10 mouse cellular contexts compared by ENCODE assay signal in the genomic region with DNA sequence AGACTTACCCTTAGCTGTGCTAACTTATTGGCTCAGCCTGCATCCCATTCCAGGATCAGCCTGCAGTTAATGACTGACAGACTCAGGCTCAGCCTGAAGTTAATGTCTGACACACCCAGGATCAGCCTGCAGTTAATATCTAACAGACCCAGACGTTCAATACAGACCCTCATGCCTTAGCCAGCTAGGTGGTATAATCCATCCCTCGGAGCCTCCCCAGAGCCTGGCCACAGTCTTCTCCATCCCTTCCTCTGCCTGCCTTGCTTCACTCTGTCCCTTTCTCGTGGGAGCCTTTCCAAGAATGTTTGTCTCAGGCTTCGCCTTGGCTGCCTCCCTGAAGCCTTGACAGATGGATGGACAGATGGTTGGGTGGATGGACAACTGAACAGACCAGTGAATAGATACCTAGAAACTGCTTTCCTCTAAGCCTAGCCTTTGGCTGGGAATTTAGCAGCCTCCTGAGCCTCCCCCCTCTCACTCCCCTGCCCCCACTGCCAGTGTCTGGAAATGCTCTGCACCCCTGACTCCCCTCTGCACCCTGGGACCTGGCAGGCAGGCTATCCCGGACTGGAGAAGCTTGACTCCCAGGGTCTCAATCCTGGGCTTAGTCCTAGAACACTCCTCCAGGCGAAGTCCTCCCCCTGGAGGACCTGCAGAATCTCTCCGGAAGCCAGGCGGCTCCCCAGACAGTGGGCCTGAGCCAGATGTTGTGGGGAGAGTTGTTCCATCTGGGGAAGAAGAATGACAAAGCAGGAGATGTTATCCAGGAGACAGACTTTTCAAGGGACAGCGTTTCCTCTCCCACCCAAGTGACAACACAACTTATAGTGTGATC. TPM values are rescaled to one million over a fixed set of nuclear protein-coding genes. Genes with fewer than 3 reads are reported as not detected.
A peak's percentile ranks its signal among the peaks of the same experiment; 100 is the strongest.
DNase-seq lines count a peak whose midpoint lies in the region; ATAC-seq and TF ChIP-seq lines count a peak whose summit lies in the region.
"Had no signal": no experiment of that assay in that cellular context is flagged by ENCODE, and none has a peak within 500 bp of the region (broad histone marks: within the 10 kb centered on the region; RNA-seq: fewer than 3 reads in every experiment).

No protein-coding gene starts in this region.

- ATAC-seq in embryonic facial prominence, embryonic 11.5 days (replicated peaks; ENCODE audit: insufficient number of reproducible peaks, low FRiP score, low TSS enrichment, low read depth) = no peak

- WGBS in embryonic facial prominence, embryonic 11.5 days = 55% methylated on average over 9 of the region's 9 CpGs
- 63% methylated on average over 9 of the region's 9 CpGs for WGBS in embryonic facial prominence, embryonic 10.5 days

- 0 out of 2 replicates have a peak, but pooled peaks cover 3% of the 10 kb centered on the region for H3K4me1 ChIP-seq in embryonic facial prominence, embryonic 11.5 days (ENCODE audit: control insufficient read depth, insufficient read depth, low read length)
- peaks cover 23% of the 10 kb centered on the region for H3K4me1 ChIP-seq in embryonic facial prominence, embryonic 10.5 days

- no peaks in the 10 kb centered on the region for H3K9me3 ChIP-seq in embryonic facial prominence, embryonic 11.5 days (replicated peaks; ENCODE audit: control insufficient read depth, low read length)
- H3K9me3 ChIP-seq in embryonic facial prominence, embryonic 10.5 days = no peaks in the 10 kb centered on the region
- H3K9me3 ChIP-seq: midbrain, embryonic 12.5 days had no signal

- no peak for TF ChIP-seq CTCF in left cerebral cortex, adult 2 months (IDR thresholded peaks at IDR 0.05)

- H3K4me2 ChIP-seq in embryonic facial prominence, embryonic 11.5 days (ENCODE audit: low read depth, low read length) = no peak overlapping the region
- H3K4me2 ChIP-seq: midbrain, embryonic 12.5 days had no signal

- peak overlapping the region; percentile 8; the same call in 1 of the 2 replicates for H3K9ac ChIP-seq in embryonic facial prominence, embryonic 11.5 days (replicated peaks; ENCODE audit: low read length)
- H3K9ac ChIP-seq: midbrain, embryonic 12.5 days had no signal

- no peak overlapping the region for H3K4me3 ChIP-seq in embryonic facial prominence, embryonic 11.5 days (ENCODE audit: low read depth, low read length)
- H3K4me3 ChIP-seq in embryonic facial prominence, embryonic 10.5 days = no peak overlapping the region
- H3K4me3 ChIP-seq in left cerebral cortex, adult 2 months = no peak overlapping the region
- H3K4me3 ChIP-seq: midbrain, embryonic 12.5 days had no signal

- intact Hi-C loops in left cerebral cortex, postnatal 14 days (cut with DNase I) = loop anchor here (5.0 kb wide), 1 partner anchor 127 kb away; no protein-coding TSS in a partner anchor
- intact Hi-C loops in left cerebral cortex, adult 2 months (cut with DNase I) = no loop called here

- H3K27ac ChIP-seq in embryonic facial prominence, embryonic 11.5 days (replicated peaks; ENCODE audit: low read depth, low read length) = no peak overlapping the region
- no peak overlapping the region for H3K27ac ChIP-seq in embryonic facial prominence, embryonic 10.5 days (replicated peaks)
- H3K27ac ChIP-seq in left cerebral cortex, adult 2 months = no peak overlapping the region
- H3K27ac ChIP-seq: midbrain, embryonic 12.5 days had no signal

- no peak for DNase-seq in embryonic facial prominence, embryonic 11.5 days (ENCODE audit: low spot score)
- no peak for DNase-seq in embryonic facial prominence, embryonic 10.5 days (ENCODE audit: low spot score)
- DNase-seq in testis, postnatal 14 days (ENCODE audit: low spot score) = peak; percentile 47
- DNase-seq in testis, postnatal 10 days (ENCODE audit: low spot score) = no peak
- peak; percentile 80 for DNase-seq in kidney, adult 11 months
- no peak for DNase-seq in Muller cell, postnatal 12 days (ENCODE audit: inconsistent ontology term)
- no peak for DNase-seq in left cerebral cortex, postnatal 14 days (ENCODE audit: low spot score in 2 of 2)
- DNase-seq in left cerebral cortex, adult 2 months (ENCODE audit: extremely low spot score in 1 of 2, low spot score in 2 of 2) = no peak

- no peaks in the 10 kb centered on the region for H3K36me3 ChIP-seq in embryonic facial prominence, embryonic 11.5 days (replicated peaks; ENCODE audit: control insufficient read depth, insufficient read depth, low read depth, low read length)
- H3K36me3 ChIP-seq in embryonic facial prominence, embryonic 10.5 days (replicated peaks) = 0 out of 2 replicates have a peak, but pooled peaks cover 3% of the 10 kb centered on the region
- H3K36me3 ChIP-seq: midbrain, embryonic 12.5 days had no signal

- H3K27me3 ChIP-seq in embryonic facial prominence, embryonic 11.5 days (ENCODE audit: control insufficient read depth, insufficient read depth, low read length) = no peaks in the 10 kb centered on the region
- no peaks in the 10 kb centered on the region for H3K27me3 ChIP-seq in embryonic facial prominence, embryonic 10.5 days (replicated peaks; ENCODE audit: low read depth, poor library complexity, severe bottlenecking)

RNA-seq across cellular contexts. Expression of gene D630003M21Rik, which starts 13.5 kb away (rescaled TPM):
- polyA plus RNA-seq in embryonic facial prominence, embryonic 11.5 days (2014; fragmentation: Nextera tagmentation; extraction: Ambion mirVana) = 1.00 and 1.4 TPM in 2 replicates
- polyA plus RNA-seq in embryonic facial prominence, embryonic 10.5 days (2016; fragmentation: Nextera tagmentation; extraction: Ambion mirVana) = 3.1 TPM in 2 replicates
- 1 to 10 TPM; 3.8 to 4.8 TPM for total RNA-seq in left cerebral cortex, postnatal 14 days (2021)
- total RNA-seq in left cerebral cortex, adult 2 months (2021) = 1 to 10 TPM; 3.5 to 3.7 TPM

RNA-seq across cellular contexts. Expression of gene Bpi, which starts 42.4 kb away (rescaled TPM):
- polyA plus RNA-seq in embryonic facial prominence, embryonic 11.5 days (2014; fragmentation: Nextera tagmentation; extraction: Ambion mirVana) = not detected in 2 replicates
- not detected in 2 replicates for polyA plus RNA-seq in embryonic facial prominence, embryonic 10.5 days (2016; fragmentation: Nextera tagmentation; extraction: Ambion mirVana)
- not detected for total RNA-seq in left cerebral cortex, postnatal 14 days (2021)
- not detected for total RNA-seq in left cerebral cortex, adult 2 months (2021)
- total RNA-seq: gastrocnemius, postnatal 36 days had no signal
- polyA plus RNA-seq: midbrain, embryonic 12.5 days had no signal

Comparison
In these comparisons a context has a peak if more than half of its experiments do, and no peak if none do; other contexts are left out.
1. DNase-seq: peak in testis, postnatal 14 days (single experiment) and kidney, adult 11 months (single experiment); none in embryonic facial prominence, embryonic 11.5 days (single experiment), embryonic facial prominence, embryonic 10.5 days (single experiment), testis, postnatal 10 days (single experiment), Muller cell, postnatal 12 days (single experiment), left cerebral cortex, postnatal 14 days (0 of 2) and left cerebral cortex, adult 2 months (0 of 2).